Mouse (Mus musculus) bone marrow macrophage, adult 2 months (primary cell): ENCODE results near the gene Gm9972. TPM values are rescaled to one million over a fixed set of nuclear protein-coding genes. Genes with fewer than 3 reads are reported as not detected.

ENCODE experiments used
- H3K27ac ChIP-seq: 2 replicates; pipeline ENCODE4 v1.5.1; 2012; ENCODE audit warnings: low read depth, low read length; ENCODE audit not compliant: insufficient read depth
- H3K4me1 ChIP-seq: 2 replicates; pipeline ENCODE4 v1.6.1; 2012; ENCODE audit warnings: low read length; ENCODE audit not compliant: control insufficient read depth, insufficient read depth
- H3K4me3 ChIP-seq: 2 replicates; pipeline ENCODE4 v1.5.1; 2012; ENCODE audit warnings: mild to moderate bottlenecking, low read length, moderate library complexity; ENCODE audit not compliant: insufficient read depth
- CTCF ChIP-seq: IDR thresholded peaks from 2 replicates; pipeline ENCODE4 v1.5.1; 2012; ENCODE audit warnings: low read depth, mild to moderate bottlenecking, low read length, moderate library complexity
- POLR2A ChIP-seq: IDR thresholded peaks from 2 replicates; pipeline ENCODE4 v1.6.1; 2012; ENCODE audit warnings: mild to moderate bottlenecking, low read depth, low read length, borderline replicate concordance
- polyA plus RNA-seq: library from polyadenylated mRNA; stranded (reverse); fragments of >200 nt; gene quantifications from 2 replicates; pipeline ENCODE4 v1.2.4, GENCODE M21; 2012; ENCODE audit not compliant: missing spikeins, insufficient read depth, insufficient read length

Gene Gm9972
- polyA plus RNA-seq, 1 experiment: not detected

DNA sequence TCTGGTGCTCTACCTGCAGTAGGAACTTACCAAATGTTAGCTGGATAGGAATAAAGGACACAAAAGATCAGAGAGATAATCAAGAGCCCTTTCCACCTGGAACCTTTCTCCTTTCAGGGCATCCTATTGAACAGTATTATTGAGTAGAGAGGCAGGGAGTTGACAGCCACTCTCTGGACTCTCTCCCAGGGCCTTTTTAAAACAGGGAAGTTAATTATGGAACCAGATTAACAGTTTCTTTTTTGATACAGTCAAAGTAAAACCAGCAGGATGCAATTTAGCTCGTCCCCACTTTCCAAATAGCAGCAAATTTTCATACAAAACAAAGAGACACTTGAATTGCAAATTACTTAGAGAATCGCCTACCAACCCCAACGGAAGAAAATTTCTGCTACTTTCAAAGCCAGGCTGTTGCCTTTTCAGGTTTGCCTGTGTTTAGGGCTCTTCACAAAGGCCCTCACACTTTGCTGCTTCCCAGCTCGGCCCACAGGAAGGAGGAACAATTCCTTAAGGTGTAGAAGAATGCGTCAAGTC, 24.0 kb downstream of the Gm9972 start:
- H3K27ac ChIP-seq: no peak overlapping the region
- no peaks in the 10 kb centered on the region for H3K4me1 ChIP-seq
- H3K4me3 ChIP-seq: no peak overlapping the region
- TF ChIP-seq POLR2A (no peak), CTCF (no peak)

DNA sequence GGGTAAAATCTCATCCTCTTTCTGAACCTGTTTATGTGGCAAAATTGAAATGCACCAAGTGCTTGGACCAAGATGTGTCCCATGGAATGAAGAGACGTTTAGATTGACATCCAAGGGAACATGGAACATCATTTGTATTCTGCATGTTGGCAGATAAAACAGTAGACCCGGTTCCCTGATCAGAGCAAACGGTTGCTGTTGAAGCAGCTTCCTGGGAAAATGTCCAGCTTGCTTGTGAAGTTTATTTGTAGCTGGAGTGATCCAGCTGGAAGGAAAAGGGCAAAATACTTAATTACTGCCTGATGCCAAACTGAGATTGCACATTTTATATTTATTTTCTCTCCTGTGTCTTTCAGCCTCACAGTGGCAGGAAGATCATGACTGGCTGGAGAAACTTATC, 26.7 kb downstream of the Gm9972 start:
- Histone ChIP-seq H3K4me1 (no peaks in the 10 kb centered on the region), H3K4me3 (no peak overlapping the region), H3K27ac (no peak overlapping the region)
- TF ChIP-seq POLR2A (no peak), CTCF (no peak)

DNA sequence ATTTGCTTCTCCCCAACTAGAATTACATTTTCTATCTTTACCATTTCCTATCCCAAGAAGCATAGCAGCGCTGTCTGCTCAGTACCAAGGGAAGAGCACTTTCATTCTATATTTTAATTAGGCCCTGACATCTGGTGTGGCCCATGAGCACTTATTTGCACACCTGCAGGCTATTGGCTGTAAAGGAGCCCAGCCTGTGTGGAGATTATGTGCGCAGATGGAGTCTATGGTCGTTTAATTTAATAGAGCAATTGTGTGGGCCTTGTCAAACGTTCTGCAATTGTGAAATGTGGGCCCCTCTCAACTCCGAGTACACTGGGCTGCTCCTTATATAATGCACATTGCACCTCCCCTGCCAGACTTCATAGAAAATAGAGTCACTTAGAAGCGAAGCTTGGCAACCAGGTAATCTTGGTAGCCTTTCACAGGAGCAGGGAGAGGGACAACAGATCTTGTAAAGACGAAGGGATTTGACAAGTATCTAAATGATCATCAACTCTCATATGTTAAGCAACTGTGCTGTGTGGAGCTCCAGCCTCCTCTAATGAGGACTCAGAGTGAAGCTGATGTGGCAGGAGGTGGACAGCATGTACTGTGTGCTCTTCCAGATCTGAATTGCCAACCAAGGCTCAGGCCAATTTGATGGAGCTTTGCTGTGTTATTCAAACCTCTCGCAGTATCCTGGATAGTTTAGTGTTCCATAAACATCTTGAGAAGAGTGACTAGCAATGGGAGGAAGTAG, 50.9 kb downstream of the Gm9972 start:
- Histone ChIP-seq H3K4me1 (no peaks in the 10 kb centered on the region), H3K27ac (no peak overlapping the region), H3K4me3 (no peak overlapping the region)
- TF ChIP-seq CTCF: no peak
- TF ChIP-seq POLR2A: no peak

Other genes starting within 250 kb of the Gm9972 start
- not detected in 2 replicates for gene Atp10b, start 114.1 kb downstream of the Gm9972 start, polyA plus RNA-seq